Mouse (Mus musculus) liver, postnatal 0 days (tissue): ENCODE measurements at regions not wholly inside any gene's neighbourhood (a gene's known extent, or its start where the extent isn't known, plus 50 kb on each side); places are given as distances from the start of the nearest gene placed in this dataset.

Experiments used
- CTCF ChIP-seq: sonication (generic); IDR thresholded peaks from 2 replicates; pipeline ENCODE4 v1.5.1; 2016; ENCODE audit warnings: antibody characterized with exemption, low read depth
- EP300 ChIP-seq: IDR thresholded peaks from 2 replicates; pipeline ENCODE4 v1.6.1; 2016; ENCODE audit warnings: antibody characterized with exemption, low read depth, mild to moderate bottlenecking

DNA sequence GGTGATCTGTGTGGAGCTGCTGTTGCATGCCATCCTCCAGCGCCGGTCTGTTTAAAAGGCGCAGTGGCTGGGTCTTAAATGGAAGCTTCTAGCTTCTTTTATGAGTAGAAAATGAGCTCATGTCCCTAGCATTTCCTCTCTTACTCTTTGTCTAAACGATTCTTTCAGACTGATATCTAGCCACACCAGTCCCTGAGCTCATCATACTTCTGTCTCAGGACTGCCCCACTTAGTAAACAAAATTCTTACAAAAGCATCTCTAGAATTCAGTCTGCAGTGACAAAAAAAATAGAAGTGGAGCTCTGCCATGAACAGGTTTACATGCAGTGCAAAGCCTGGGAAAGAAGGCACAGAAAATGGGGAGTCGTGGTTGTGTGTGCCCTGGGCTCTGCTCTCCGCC lies 150.2 kb upstream of the Ccn2 start:
- TF ChIP-seq CTCF (no peak), EP300 (no peak)
